Mouse (Mus musculus) liver, embryonic 16.5 days (tissue): ENCODE measurements around the gene Alas2. TPM values are rescaled to one million over a fixed set of nuclear protein-coding genes. Genes with fewer than 3 reads are reported as not detected.

Experiments
- ATAC-seq: fragments of 200-750 bp; cut with Nextera tagmentation; 2 replicates; pipeline ENCODE4 v1.8.0; 2017; ENCODE audit warnings: low read depth, mild to moderate bottlenecking, moderate number of reproducible peaks, moderate library complexity
- H3K27ac ChIP-seq: fragments of 300-500 bp; sonication (generic); 2 replicates; pipeline ENCODE4 v1.5.1; 2014; ENCODE audit warnings: mild to moderate bottlenecking, low read length
- H3K27me3 ChIP-seq: fragments of 300-500 bp; sonication (generic); 2 replicates; pipeline ENCODE4 v1.6.1; 2014; ENCODE audit warnings: low read depth, low read length, mixed read lengths; ENCODE audit not compliant: control insufficient read depth, insufficient read depth
- H3K36me3 ChIP-seq: fragments of 300-500 bp; sonication (generic); 2 replicates; pipeline ENCODE4 v1.6.1; 2014; ENCODE audit warnings: mild to moderate bottlenecking; ENCODE audit not compliant: control insufficient read depth, insufficient read depth
- H3K4me1 ChIP-seq: fragments of 300-500 bp; sonication (generic); 2 replicates; pipeline ENCODE4 v1.6.1; 2014; ENCODE audit warnings: low read depth, low read length, mixed read lengths; ENCODE audit not compliant: control insufficient read depth
- H3K4me2 ChIP-seq: fragments of 300-500 bp; sonication (generic); 2 replicates; pipeline ENCODE4 v1.6.1; 2014; ENCODE audit warnings: low read depth, low read length, mixed read lengths
- H3K4me3 ChIP-seq: fragments of 300-500 bp; sonication (generic); 2 replicates; pipeline ENCODE4 v1.5.1; 2014; ENCODE audit warnings: low read depth, mild to moderate bottlenecking, low read length
- H3K9ac ChIP-seq: fragments of 300-500 bp; sonication (generic); 2 replicates; pipeline ENCODE4 v1.6.1; 2014; ENCODE audit warnings: low read depth, low read length
- H3K9me3 ChIP-seq: fragments of 300-500 bp; sonication (generic); replicated peaks from 2 replicates; pipeline ENCODE4 v1.6.1; 2016; ENCODE audit warnings: low read length; ENCODE audit not compliant: control insufficient read depth
- WGBS: fragments of 180-500 bp; shearing (Covaris S2); extraction: QIAGEN DNeasy Blood & Tissue Kit; methylation state at CpG from one replicate; pipeline ENCODE4 v1.1.7; 2014; ENCODE audit not compliant: insufficient replicate concordance; 5-methylcytosine and 5-hydroxymethylcytosine counted together
- polyA plus RNA-seq: library from polyadenylated mRNA; unstranded; fragments of >200 nt; fragmentation: Nextera tagmentation; extraction: Ambion mirVana; gene quantifications from 2 replicates; pipeline ENCODE4 v1.2.1, GENCODE M21; 2015

The Alas2 gene
- polyA plus RNA-seq, 1 experiment from 2014 or later = 1,519 TPM

DNA sequence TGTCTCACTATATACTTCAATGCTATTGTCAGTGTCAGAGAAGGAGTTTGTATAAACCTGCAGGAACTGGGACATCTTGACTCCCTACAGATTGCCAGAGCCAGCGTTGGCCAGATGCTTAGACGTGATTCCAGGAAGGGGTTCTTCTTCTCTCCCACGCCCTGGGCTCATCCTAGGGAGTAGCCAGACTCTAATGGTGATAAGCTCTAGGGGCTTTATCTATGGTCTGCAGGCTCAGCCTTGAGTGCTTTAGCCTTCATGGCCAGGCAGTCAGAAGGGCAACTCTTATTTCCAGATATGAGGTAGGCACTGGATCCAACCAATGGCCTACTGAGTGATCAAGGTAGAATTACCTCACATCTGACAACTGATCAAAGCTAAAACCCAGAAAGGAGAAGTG is 2.5 kb downstream of the Alas2 start:
- Histone ChIP-seq H3K4me2 (peak overlapping the region; percentile 64), H3K27me3 (no peaks in the 10 kb centered on the region), H3K9me3 (no peaks in the 10 kb centered on the region), H3K27ac (peak overlapping the region; percentile 97), H3K4me1 (peaks cover 11% of the 10 kb centered on the region), H3K36me3 (peaks cover 10% of the 10 kb centered on the region), H3K4me3 (peak overlapping the region; percentile 64), H3K9ac (peak overlapping the region; percentile 68)
- WGBS = 46% methylated on average over 3 of the region's 3 CpGs
- peak; percentile 96 for ATAC-seq

DNA sequence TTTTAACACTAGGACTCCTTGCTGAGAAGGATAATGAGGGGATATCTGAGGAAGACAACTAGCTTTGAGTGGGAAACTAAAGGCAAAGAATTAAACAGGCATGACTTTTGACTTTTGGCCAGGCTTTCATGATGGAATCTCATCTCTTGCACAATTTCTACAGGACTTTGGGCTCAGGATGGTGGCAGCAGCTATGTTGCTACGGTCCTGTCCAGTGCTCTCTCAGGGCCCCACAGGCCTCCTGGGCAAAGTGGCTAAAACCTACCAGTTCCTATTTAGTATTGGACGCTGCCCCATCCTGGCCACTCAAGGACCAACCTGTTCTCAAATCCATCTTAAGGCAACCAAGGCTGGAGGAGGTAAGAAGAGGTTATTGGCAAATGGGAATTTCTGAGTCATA is 4.8 kb downstream of the Alas2 start:
- Histone ChIP-seq H3K9ac (peak overlapping the region; percentile 68), H3K4me1 (peaks cover 13% of the 10 kb centered on the region), H3K4me3 (peak overlapping the region; percentile 49), H3K27ac (peak overlapping the region; percentile 81), H3K36me3 (peaks cover 18% of the 10 kb centered on the region), H3K4me2 (peak overlapping the region; percentile 64), H3K9me3 (no peaks in the 10 kb centered on the region), H3K27me3 (no peaks in the 10 kb centered on the region)
- WGBS = 70% methylated on average over 2 of the region's 2 CpGs
- no peak for ATAC-seq

DNA sequence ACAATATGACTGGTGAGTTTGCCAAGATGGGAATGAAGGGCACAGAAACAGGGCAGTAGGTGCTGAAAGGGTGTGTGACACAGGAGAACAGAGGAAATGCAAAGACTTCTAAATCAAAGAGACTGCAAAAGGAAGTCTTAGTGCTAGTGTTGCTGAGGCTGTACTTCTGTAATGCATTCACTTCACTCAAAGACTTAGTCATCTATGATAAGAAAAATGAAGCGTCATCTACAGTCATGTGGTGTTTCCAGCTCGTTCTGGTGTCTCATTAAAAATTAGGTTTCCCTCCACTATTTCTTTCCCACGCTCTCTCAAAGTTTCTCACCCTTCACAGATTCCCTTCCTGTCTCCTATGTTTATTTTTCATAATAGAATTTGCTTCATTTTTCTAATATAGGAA is 6.9 kb downstream of the Alas2 start:
- Histone ChIP-seq H3K27ac (peak overlapping the region; percentile 85), H3K9ac (peak overlapping the region; percentile 31; the same call in 1 of the 2 replicates), H3K36me3 (peaks cover 36% of the 10 kb centered on the region), H3K4me1 (peaks cover 13% of the 10 kb centered on the region), H3K4me3 (peak overlapping the region; percentile 34), H3K27me3 (no peaks in the 10 kb centered on the region), H3K9me3 (no peaks in the 10 kb centered on the region), H3K4me2 (peak overlapping the region; percentile 48)
- WGBS = 50% methylated on average over 3 of the region's 3 CpGs
- ATAC-seq = no peak

DNA sequence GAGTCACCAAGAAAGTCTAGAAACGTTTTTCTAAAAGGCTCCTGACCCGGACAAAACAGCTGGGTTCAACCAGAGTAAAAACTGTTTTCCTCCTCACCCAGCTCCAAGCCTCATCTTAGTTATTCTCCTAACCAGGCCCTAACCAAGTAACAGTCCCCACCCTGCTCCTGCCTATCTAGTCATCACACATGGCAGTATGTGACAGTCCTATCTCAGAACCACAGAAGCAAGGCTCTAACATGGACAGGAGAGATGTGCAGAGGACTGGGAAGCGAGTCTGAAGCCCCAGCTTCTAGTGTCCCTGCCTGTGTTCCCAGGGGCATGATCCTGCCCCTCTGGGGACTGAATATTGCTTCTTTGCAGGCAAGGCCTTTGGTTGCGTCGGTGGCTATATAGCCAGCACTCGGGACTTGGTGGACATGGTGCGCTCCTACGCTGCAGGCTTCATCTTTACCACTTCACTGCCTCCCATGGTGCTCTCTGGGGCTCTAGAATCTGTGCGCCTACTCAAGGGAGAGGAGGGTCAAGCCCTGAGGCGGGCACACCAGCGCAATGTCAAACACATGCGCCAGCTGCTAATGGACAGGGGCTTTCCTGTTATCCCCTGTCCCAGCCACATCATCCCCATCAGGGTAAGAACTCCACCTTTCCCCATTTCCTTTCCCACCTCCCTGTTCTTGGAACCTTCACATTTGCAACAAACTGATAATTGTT is 17.6 kb downstream of the Alas2 start:
- Histone ChIP-seq H3K27me3 (no peaks in the 10 kb centered on the region), H3K4me3 (peak overlapping the region; percentile 17; the same call in 1 of the 2 replicates), H3K27ac (peak overlapping the region; percentile 91), H3K9me3 (no peaks in the 10 kb centered on the region), H3K36me3 (peaks cover 58% of the 10 kb centered on the region), H3K4me1 (peaks cover 9% of the 10 kb centered on the region), H3K9ac (peak overlapping the region; percentile 63), H3K4me2 (peak overlapping the region; percentile 46)
- ATAC-seq = peak; percentile 100
- 46% methylated on average over 12 of the region's 12 CpGs for WGBS

GRCm38 (mm10) chrX:150581921-150582320 is 34.7 kb downstream of the Alas2 start:
- no peak overlapping the region for H3K4me3 ChIP-seq
- no peak overlapping the region for H3K27ac ChIP-seq
- H3K4me2 ChIP-seq = no peak overlapping the region
- no peak for ATAC-seq
- no peaks in the 10 kb centered on the region for H3K4me1 ChIP-seq
- H3K36me3 ChIP-seq = no peaks in the 10 kb centered on the region
- no peak overlapping the region for H3K9ac ChIP-seq
- H3K27me3 ChIP-seq = no peaks in the 10 kb centered on the region; the same call in 1 of the 2 replicates
- H3K9me3 ChIP-seq = no peaks in the 10 kb centered on the region

DNA sequence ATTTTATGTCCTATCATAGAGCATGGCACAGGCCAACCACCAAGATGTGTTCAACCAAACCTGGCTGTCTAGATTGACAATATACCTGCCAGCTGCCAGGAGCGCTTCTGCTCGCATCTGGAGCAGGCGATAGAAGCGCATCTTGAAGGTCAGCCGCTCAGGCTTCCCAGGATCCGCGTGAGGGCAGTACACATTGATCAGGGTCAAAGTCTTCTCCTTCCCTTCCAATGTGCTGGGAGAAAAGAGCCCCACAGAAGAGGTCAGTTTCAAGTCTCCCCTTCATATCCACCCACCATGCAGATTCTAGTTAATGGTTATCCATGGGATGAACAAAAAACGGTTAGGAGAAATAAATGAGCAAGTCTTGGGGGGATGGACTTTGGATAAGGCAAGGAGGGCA is 37.9 kb downstream of the Alas2 start:
- Histone ChIP-seq H3K4me3 (no peak overlapping the region), H3K27me3 (no peaks in the 10 kb centered on the region; the same call in 1 of the 2 replicates), H3K9ac (no peak overlapping the region), H3K4me1 (peaks cover 7% of the 10 kb centered on the region), H3K4me2 (no peak overlapping the region), H3K9me3 (no peaks in the 10 kb centered on the region), H3K36me3 (no peaks in the 10 kb centered on the region), H3K27ac (no peak overlapping the region)
- no peak for ATAC-seq
- WGBS = 87% methylated on average over 8 of the region's 8 CpGs

DNA sequence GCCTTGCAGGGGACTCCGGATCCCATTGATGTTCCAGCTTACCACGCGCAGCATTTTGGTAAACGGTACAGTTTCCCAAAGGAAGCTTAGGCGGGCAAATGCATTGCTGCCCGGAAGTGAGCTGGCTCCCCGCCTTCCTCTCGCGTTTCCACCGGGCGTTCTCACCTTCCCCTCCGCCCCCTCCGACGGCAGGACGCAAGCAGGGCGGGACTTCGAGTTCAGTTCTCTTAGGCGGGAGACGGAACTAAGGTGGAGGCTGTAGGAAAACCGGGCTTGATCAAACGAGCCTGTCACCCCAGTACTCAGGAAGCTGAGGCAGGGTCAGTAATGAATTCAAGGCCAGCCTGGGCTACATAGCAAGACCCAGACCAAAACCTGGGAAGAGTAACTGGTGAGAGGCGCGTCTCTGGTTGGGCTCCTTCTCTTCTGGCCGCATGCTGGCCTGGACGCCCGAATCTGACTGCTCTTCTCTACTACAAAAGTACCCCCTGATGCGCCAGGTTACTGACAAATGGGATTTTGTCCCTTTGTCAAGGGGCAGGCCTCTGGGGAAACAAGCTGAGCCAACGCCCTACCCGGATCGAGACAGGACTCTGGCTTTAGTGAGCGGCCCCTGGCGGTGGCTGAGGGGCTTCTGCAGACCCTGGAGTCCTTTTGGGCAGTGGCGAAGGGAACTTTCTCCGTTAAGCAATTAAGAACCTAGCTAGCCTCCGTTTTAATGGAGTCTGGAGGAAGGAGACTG is 41.0 kb downstream of the Alas2 start, which contains the start of gene Pfkfb1:
Gene Pfkfb1 (plus strand): TSS at position 207 of the 742 bp plus-strand sequence.
- Histone ChIP-seq H3K36me3 (no peaks in the 10 kb centered on the region), H3K4me1 (peaks cover 7% of the 10 kb centered on the region), H3K27ac (peak within 1 kb of the TSS; percentile 90), H3K4me2 (peak within 1 kb of the TSS; percentile 71), H3K9me3 (no peaks in the 10 kb centered on the region), H3K27me3 (no peaks in the 10 kb centered on the region; the same call in 1 of the 2 replicates), H3K4me3 (peak within 1 kb of the TSS; percentile 71), H3K9ac (peak within 1 kb of the TSS; percentile 70)
- 25% methylated on average over 35 of the region's 35 CpGs for WGBS
- ATAC-seq = peak; percentile 97

GRCm38 (mm10) chrX:150589696-150590095 is 42.5 kb downstream of the Alas2 start, which contains the start of gene Apex2:
Apex2 (minus strand) TSS chrX:150589868.
- no peak for ATAC-seq
- WGBS = 67% methylated on average over 5 of the region's 5 CpGs
- Histone ChIP-seq H3K36me3 (no peaks in the 10 kb centered on the region), H3K9ac (peak within 1 kb of the TSS; percentile 70), H3K4me3 (peak within 1 kb of the TSS; percentile 71), H3K27ac (peak within 1 kb of the TSS; percentile 90), H3K4me1 (peaks cover 12% of the 10 kb centered on the region), H3K4me2 (peak within 1 kb of the TSS; percentile 71), H3K9me3 (no peaks in the 10 kb centered on the region), H3K27me3 (no peaks in the 10 kb centered on the region; the same call in 1 of the 2 replicates)
